Mouse (Mus musculus): ENCODE results near the gene Acbd7. TPM values are rescaled to one million over a fixed set of nuclear protein-coding genes. Genes with fewer than 3 reads are reported as not detected.
A peak's percentile ranks its signal among the peaks of the same experiment; 100 is the strongest.

The Acbd7 gene
- polyA plus RNA-seq, 1 experiment from 2014 or later = 3.2 TPM

- WGBS = 94% methylated on average over 1 of the region's 1 CpGs
- ATAC-seq (ENCODE audit: low read depth) (no peak), DNase-seq (ENCODE audit: low spot score) (no peak)
Observed at GRCm38 (mm10) chr2:3326547-3326946, 9.4 kb upstream of the Acbd7 start.

GRCm38 (mm10) chr2:3327351-3327750 lies 8.6 kb upstream of the Acbd7 start:
- ATAC-seq (ENCODE audit: low read depth) (no peak), DNase-seq (ENCODE audit: low spot score) (peak; percentile 42)
- Histone ChIP-seq H3K4me3 (ENCODE audit: low read depth, low read length) (no peak overlapping the region), H3K36me3 (ENCODE audit: control insufficient read depth, insufficient read depth, low read length) (peaks cover 50% of the 10 kb centered on the region), H3K9ac (ENCODE audit: low read depth, low read length) (no peak overlapping the region), H3K27ac (replicated peaks; ENCODE audit: low read depth, low read length) (no peak overlapping the region), H3K27me3 (replicated peaks; ENCODE audit: control insufficient read depth, insufficient read depth, low read length) (no peaks in the 10 kb centered on the region), H3K9me3 (ENCODE audit: control insufficient read depth, low read length) (no peaks in the 10 kb centered on the region), H3K4me1 (ENCODE audit: control insufficient read depth, insufficient read depth, low read length) (peaks cover 12% of the 10 kb centered on the region), H3K4me2 (ENCODE audit: low read depth, low read length) (no peak overlapping the region)
- 25% methylated on average over 1 of the region's 1 CpGs for WGBS

More at GRCm38 (mm10) chr2:3326547-3326946, 9.4 kb upstream of the Acbd7 start:
- Histone ChIP-seq H3K36me3 (ENCODE audit: control insufficient read depth, insufficient read depth, low read length) (peaks cover 55% of the 10 kb centered on the region), H3K27ac (replicated peaks; ENCODE audit: low read depth, low read length) (no peak overlapping the region), H3K9me3 (ENCODE audit: control insufficient read depth, low read length) (no peaks in the 10 kb centered on the region), H3K9ac (ENCODE audit: low read depth, low read length) (no peak overlapping the region), H3K4me3 (ENCODE audit: low read depth, low read length) (no peak overlapping the region), H3K4me1 (ENCODE audit: control insufficient read depth, insufficient read depth, low read length) (peaks cover 9% of the 10 kb centered on the region), H3K4me2 (ENCODE audit: low read depth, low read length) (no peak overlapping the region), H3K27me3 (replicated peaks; ENCODE audit: control insufficient read depth, insufficient read depth, low read length) (no peaks in the 10 kb centered on the region)

GRCm38 (mm10) chr2:3331071-3331703 lies 4.8 kb upstream of the Acbd7 start:
- H3K9ac ChIP-seq (ENCODE audit: low read depth, low read length) = peak overlapping the region; percentile 77
- no peak for ATAC-seq (ENCODE audit: low read depth)

GRCm38 (mm10) chr2:3332056-3332455 lies 3.9 kb upstream of the Acbd7 start:
- Histone ChIP-seq H3K4me1 (ENCODE audit: control insufficient read depth, insufficient read depth, low read length) (peaks cover 12% of the 10 kb centered on the region), H3K27ac (replicated peaks; ENCODE audit: low read depth, low read length) (peak overlapping the region; percentile 80), H3K9ac (ENCODE audit: low read depth, low read length) (peak overlapping the region; percentile 77), H3K4me3 (ENCODE audit: low read depth, low read length) (peak overlapping the region; percentile 61), H3K36me3 (ENCODE audit: control insufficient read depth, insufficient read depth, low read length) (peaks cover 18% of the 10 kb centered on the region), H3K4me2 (ENCODE audit: low read depth, low read length) (peak overlapping the region; percentile 74), H3K27me3 (replicated peaks; ENCODE audit: control insufficient read depth, insufficient read depth, low read length) (0 out of 2 replicates have a peak, but pooled peaks cover 10% of the 10 kb centered on the region), H3K9me3 (ENCODE audit: control insufficient read depth, low read length) (no peaks in the 10 kb centered on the region)
- 2% methylated on average over 20 of the region's 21 CpGs for WGBS
- ATAC-seq (ENCODE audit: low read depth) (no peak), DNase-seq (ENCODE audit: low spot score) (no peak)

More at GRCm38 (mm10) chr2:3331071-3331703, 4.8 kb upstream of the Acbd7 start:
- H3K36me3 ChIP-seq (ENCODE audit: control insufficient read depth, insufficient read depth, low read length) = peaks cover 23% of the 10 kb centered on the region
- no peak for DNase-seq (ENCODE audit: low spot score)
- H3K4me3 ChIP-seq (ENCODE audit: low read depth, low read length) = peak overlapping the region; percentile 61
- 0 out of 2 replicates have a peak, but pooled peaks cover 4% of the 10 kb centered on the region for H3K27me3 ChIP-seq (replicated peaks; ENCODE audit: control insufficient read depth, insufficient read depth, low read length)
- H3K27ac ChIP-seq (replicated peaks; ENCODE audit: low read depth, low read length) = no peak overlapping the region
- no peaks in the 10 kb centered on the region for H3K9me3 ChIP-seq (ENCODE audit: control insufficient read depth, low read length)
- peak overlapping the region; percentile 74 for H3K4me2 ChIP-seq (ENCODE audit: low read depth, low read length)
- H3K4me1 ChIP-seq (ENCODE audit: control insufficient read depth, insufficient read depth, low read length) = peaks cover 12% of the 10 kb centered on the region
- WGBS = 81% methylated on average over 5 of the region's 5 CpGs

GRCm38 (mm10) chr2:3332484-3333242 lies 3.3 kb upstream of the Acbd7 start, which contains the start of gene Rpp38:
TSS of gene Rpp38 (minus strand) at chr2:3332643.
- ATAC-seq (ENCODE audit: low read depth) = peak; percentile 96
- Histone ChIP-seq H3K9ac (ENCODE audit: low read depth, low read length) (peak within 1 kb of the TSS; percentile 77), H3K4me2 (ENCODE audit: low read depth, low read length) (peak within 1 kb of the TSS; percentile 74), H3K27me3 (replicated peaks; ENCODE audit: control insufficient read depth, insufficient read depth, low read length) (0 out of 2 replicates have a peak, but pooled peaks cover 10% of the 10 kb centered on the region), H3K27ac (replicated peaks; ENCODE audit: low read depth, low read length) (peak within 1 kb of the TSS; percentile 80), H3K36me3 (ENCODE audit: control insufficient read depth, insufficient read depth, low read length) (peaks cover 18% of the 10 kb centered on the region), H3K9me3 (ENCODE audit: control insufficient read depth, low read length) (no peaks in the 10 kb centered on the region), H3K4me3 (ENCODE audit: low read depth, low read length) (peak within 1 kb of the TSS; percentile 61), H3K4me1 (ENCODE audit: control insufficient read depth, insufficient read depth, low read length) (peaks cover 12% of the 10 kb centered on the region)
- under 1% methylated on average over 31 of the region's 45 CpGs for WGBS
- peak; percentile 98 for DNase-seq (ENCODE audit: low spot score)

- no peak overlapping the region for H3K27ac ChIP-seq (replicated peaks; ENCODE audit: low read depth, low read length)
- no peak for ATAC-seq (ENCODE audit: low read depth)
- no peak overlapping the region for H3K4me3 ChIP-seq (ENCODE audit: low read depth, low read length)
- 91% methylated on average over 12 of the region's 12 CpGs for WGBS
- no peaks in the 10 kb centered on the region for H3K9me3 ChIP-seq (ENCODE audit: control insufficient read depth, low read length)
- 0 out of 2 replicates have a peak, but pooled peaks cover 10% of the 10 kb centered on the region for H3K27me3 ChIP-seq (replicated peaks; ENCODE audit: control insufficient read depth, insufficient read depth, low read length)
- H3K36me3 ChIP-seq (ENCODE audit: control insufficient read depth, insufficient read depth, low read length) = peaks cover 7% of the 10 kb centered on the region
- peaks cover 12% of the 10 kb centered on the region for H3K4me1 ChIP-seq (ENCODE audit: control insufficient read depth, insufficient read depth, low read length)
- H3K4me2 ChIP-seq (ENCODE audit: low read depth, low read length) = no peak overlapping the region
- H3K9ac ChIP-seq (ENCODE audit: low read depth, low read length) = no peak overlapping the region
- no peak for DNase-seq (ENCODE audit: low spot score)
Observed at GRCm38 (mm10) chr2:3333761-3334160, 2.2 kb upstream of the Acbd7 start.

- H3K9me3 ChIP-seq (ENCODE audit: control insufficient read depth, low read length) = no peaks in the 10 kb centered on the region
- ATAC-seq (ENCODE audit: low read depth) = no peak
- DNase-seq (ENCODE audit: low spot score) = no peak
- WGBS = 84% methylated on average over 4 of the region's 4 CpGs
- no peaks in the 10 kb centered on the region for H3K4me1 ChIP-seq (ENCODE audit: control insufficient read depth, insufficient read depth, low read length)
- no peak overlapping the region for H3K4me2 ChIP-seq (ENCODE audit: low read depth, low read length)
- H3K27ac ChIP-seq (replicated peaks; ENCODE audit: low read depth, low read length) = no peak overlapping the region
- H3K27me3 ChIP-seq (replicated peaks; ENCODE audit: control insufficient read depth, insufficient read depth, low read length) = no peaks in the 10 kb centered on the region
- H3K4me3 ChIP-seq (ENCODE audit: low read depth, low read length) = no peak overlapping the region
- H3K9ac ChIP-seq (ENCODE audit: low read depth, low read length) = no peak overlapping the region
- no peaks in the 10 kb centered on the region for H3K36me3 ChIP-seq (ENCODE audit: control insufficient read depth, insufficient read depth, low read length)
Observed at GRCm38 (mm10) chr2:3348422-3348821, 12.5 kb downstream of the Acbd7 start.

GRCm38 (mm10) chr2:3348919-3349318 lies 13.0 kb downstream of the Acbd7 start:
- 16% methylated on average over 3 of the region's 3 CpGs for WGBS
- no peaks in the 10 kb centered on the region for H3K27me3 ChIP-seq (replicated peaks; ENCODE audit: control insufficient read depth, insufficient read depth, low read length)
- H3K36me3 ChIP-seq (ENCODE audit: control insufficient read depth, insufficient read depth, low read length) = no peaks in the 10 kb centered on the region
- H3K9me3 ChIP-seq (ENCODE audit: control insufficient read depth, low read length) = no peaks in the 10 kb centered on the region
- peak; percentile 49 for DNase-seq (ENCODE audit: low spot score)
- no peak overlapping the region for H3K4me2 ChIP-seq (ENCODE audit: low read depth, low read length)
- H3K4me3 ChIP-seq (ENCODE audit: low read depth, low read length) = no peak overlapping the region
- no peak overlapping the region for H3K27ac ChIP-seq (replicated peaks; ENCODE audit: low read depth, low read length)
- no peak for ATAC-seq (ENCODE audit: low read depth)
- no peak overlapping the region for H3K9ac ChIP-seq (ENCODE audit: low read depth, low read length)
- no peaks in the 10 kb centered on the region for H3K4me1 ChIP-seq (ENCODE audit: control insufficient read depth, insufficient read depth, low read length)

All from embryonic facial prominence, embryonic 14.5 days (tissue).